26 mouse cellular contexts compared by ENCODE assay signal in the genomic region with DNA sequence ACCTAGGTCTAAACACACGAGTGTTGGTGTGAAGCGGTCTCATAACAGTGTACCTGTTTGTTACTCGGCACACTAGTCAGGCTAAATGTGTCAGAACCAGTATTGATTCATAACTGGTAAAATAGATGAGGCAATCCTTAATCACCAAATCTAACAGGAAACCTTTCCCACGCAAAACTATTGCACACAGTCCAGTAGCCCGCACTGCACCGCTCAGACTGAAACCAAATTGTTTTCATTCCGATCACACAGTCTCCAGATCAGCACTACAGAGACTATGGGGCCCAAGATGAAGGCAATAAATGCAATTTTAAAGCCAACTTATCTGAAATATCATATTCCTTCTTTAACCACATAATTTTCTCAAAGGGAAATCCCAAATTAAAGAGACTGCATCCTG.
DNase-seq lines count a peak whose midpoint lies in the region; ATAC-seq and TF ChIP-seq lines count a peak whose summit lies in the region.
"Had no signal": no experiment of that assay in that cellular context is flagged by ENCODE, and none has a peak within 500 bp of the region (broad histone marks: within the 10 kb centered on the region; RNA-seq: fewer than 3 reads in every experiment).

No protein-coding gene starts in this region.

- TF ChIP-seq CTCF in layer of hippocampus, adult 2 months (conservative IDR thresholded peaks at IDR 0.05): no peak
- TF ChIP-seq CTCF in left cerebral cortex, adult 2 months (IDR thresholded peaks at IDR 0.05): no peak

- intact Hi-C loops in left cerebral cortex, adult 2 months (cut with DNase I): no loop called here

- no peak overlapping the region for H3K4me3 ChIP-seq in layer of hippocampus, adult 2 months
- no peak overlapping the region for H3K4me3 ChIP-seq in left cerebral cortex, adult 2 months
- H3K4me3 ChIP-seq: embryonic facial prominence, embryonic 10.5 days; embryonic facial prominence, embryonic 15.5 days; forebrain, embryonic 15.5 days; hindbrain, embryonic 12.5 days; kidney, embryonic 15.5 days; lung, embryonic 15.5 days; midbrain, embryonic 10.5 days; myocyte had no signal

- ATAC-seq in CD4-positive, CD25-positive, alpha-beta regulatory T cell, adult 4 months: peak; percentile 77
- ATAC-seq: forebrain, embryonic 15.5 days had no signal

- DNase-seq in layer of hippocampus, adult 2 months (ENCODE audit: low spot score in 2 of 2): no peak
- DNase-seq in layer of hippocampus, adult 18-20 months (ENCODE audit: low spot score in 2 of 2): no peak
- DNase-seq in 416B (ENCODE audit: low read depth): peak; percentile 36
- DNase-seq in gonadal fat pad, adult 2 months (ENCODE audit: low read depth): peak; percentile 6
- no peak for DNase-seq in adrenal gland, adult 2 months
- DNase-seq in left cerebral cortex, adult 2 months (ENCODE audit: extremely low spot score in 1 of 2, low spot score in 2 of 2): no peak
- DNase-seq: adrenal gland, postnatal 36 days; B cell, adult 2 months; cerebellum, adult 18-20 months; cerebellum, postnatal 14 days; heart, postnatal 14 days; kidney, adult 18-20 months; kidney, postnatal 25 days; retina, postnatal 1 day; right cerebral cortex, postnatal 14 days; thymus, adult 2 months; thymus, postnatal 36 days had no signal

- peak overlapping the region; percentile 28; the same call in 1 of the 2 replicates for H3K27ac ChIP-seq in layer of hippocampus, adult 2 months
- H3K27ac ChIP-seq in left cerebral cortex, adult 2 months: no peak overlapping the region
- H3K27ac ChIP-seq: embryonic facial prominence, embryonic 10.5 days; embryonic facial prominence, embryonic 15.5 days; forebrain, embryonic 15.5 days; hindbrain, embryonic 12.5 days; kidney, embryonic 15.5 days; lung, embryonic 15.5 days; midbrain, embryonic 10.5 days had no signal

Comparison
In these comparisons a context has a peak if more than half of its experiments do, and no peak if none do; other contexts are left out.
1. DNase-seq: peak in 416B (single experiment) and gonadal fat pad, adult 2 months (single experiment); none in layer of hippocampus, adult 2 months (0 of 2), layer of hippocampus, adult 18-20 months (0 of 2), adrenal gland, adult 2 months (single experiment) and left cerebral cortex, adult 2 months (0 of 2).